Mouse (Mus musculus) forebrain, embryonic 16.5 days (tissue): ENCODE results near the gene Slc6a11. TPM values are rescaled to one million over a fixed set of nuclear protein-coding genes. Genes with fewer than 3 reads are reported as not detected.
A peak's percentile ranks its signal among the peaks of the same experiment; 100 is the strongest.

Experiments
- ATAC-seq: fragments of 200-750 bp; cut with Nextera tagmentation; 2 replicates; pipeline ENCODE4 v1.8.0; 2017; ENCODE audit warnings: mild to moderate bottlenecking, moderate library complexity
- H3K27ac ChIP-seq: fragments of 300-500 bp; sonication (generic); 2 replicates; pipeline ENCODE4 v1.5.1; 2014; ENCODE audit warnings: low read length, control low read depth
- H3K27me3 ChIP-seq: fragments of 300-500 bp; sonication (generic); replicated peaks from 2 replicates; pipeline ENCODE4 v1.6.1; 2014; ENCODE audit warnings: low read length; ENCODE audit not compliant: control insufficient read depth, insufficient read depth
- H3K36me3 ChIP-seq: fragments of 300-500 bp; sonication (generic); 2 replicates; pipeline ENCODE4 v1.6.1; 2014; ENCODE audit not compliant: control insufficient read depth, insufficient read depth
- H3K4me1 ChIP-seq: fragments of 300-500 bp; sonication (generic); replicated peaks from 2 replicates; pipeline ENCODE4 v1.6.1; 2014; ENCODE audit warnings: low read length; ENCODE audit not compliant: control insufficient read depth, insufficient read depth
- H3K4me2 ChIP-seq: fragments of 300-500 bp; sonication (generic); 2 replicates; pipeline ENCODE4 v1.6.1; 2014; ENCODE audit warnings: mild to moderate bottlenecking, low read length, control low read depth
- H3K4me3 ChIP-seq: fragments of 300-500 bp; sonication (generic); replicated peaks from 2 replicates; pipeline ENCODE4 v1.5.1; 2014; ENCODE audit warnings: mild to moderate bottlenecking, low read length, control low read depth
- H3K9ac ChIP-seq: fragments of 300-500 bp; sonication (generic); replicated peaks from 2 replicates; pipeline ENCODE4 v1.6.1; 2014; ENCODE audit warnings: low read depth, low read length, control low read depth
- H3K9me3 ChIP-seq: fragments of 300-500 bp; sonication (generic); 2 replicates; pipeline ENCODE4 v1.6.1; 2016; ENCODE audit warnings: low read length; ENCODE audit not compliant: control insufficient read depth
- WGBS: fragments of 180-500 bp; shearing (Covaris S2); extraction: QIAGEN DNeasy Blood & Tissue Kit; methylation state at CpG from one replicate; pipeline ENCODE4 v1.1.7; 2014; 5-methylcytosine and 5-hydroxymethylcytosine counted together
- polyA plus RNA-seq: library from polyadenylated mRNA; unstranded; fragments of >200 nt; fragmentation: Nextera tagmentation; extraction: Ambion mirVana; gene quantifications from 2 replicates; pipeline ENCODE4 v1.2.1, GENCODE M21; 2015

The Slc6a11 gene
- polyA plus RNA-seq, 1 experiment from 2014 or later = 18.6 TPM

- Histone ChIP-seq H3K4me3 (no peak overlapping the region), H3K4me2 (no peak overlapping the region), H3K27me3 (no peaks in the 10 kb centered on the region), H3K4me1 (peaks cover 5% of the 10 kb centered on the region; the same call in 1 of the 2 replicates), H3K9me3 (no peaks in the 10 kb centered on the region), H3K27ac (no peak overlapping the region), H3K36me3 (no peaks in the 10 kb centered on the region), H3K9ac (no peak overlapping the region)
- WGBS = 47% methylated on average over 11 of the region's 11 CpGs
- ATAC-seq = no peak
Observed at GRCm38 (mm10) chr6:114245665-114246064, 114.6 kb downstream of the Slc6a11 start.

DNA sequence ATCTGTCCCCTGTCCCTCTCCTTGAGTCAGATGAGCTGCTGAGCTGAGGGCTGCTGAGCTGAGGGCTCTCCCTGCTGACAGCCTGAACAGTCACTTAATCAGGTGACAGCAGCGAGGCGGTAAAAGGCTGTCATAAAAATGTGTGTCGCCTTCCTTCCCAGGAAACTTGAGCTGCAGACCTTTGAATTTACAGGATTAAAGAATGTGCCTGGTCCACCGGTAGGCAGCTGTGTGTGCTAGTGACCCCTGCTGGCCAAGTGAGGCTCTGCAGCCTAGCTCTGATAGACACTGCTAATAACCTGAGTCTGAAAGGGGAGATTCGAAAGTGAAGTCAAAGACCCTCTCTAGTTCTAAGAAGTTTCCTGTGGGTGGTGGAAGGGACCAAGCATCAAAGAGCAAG, 119.3 kb downstream of the Slc6a11 start:
- H3K4me1 ChIP-seq = peaks cover 7% of the 10 kb centered on the region; the same call in 1 of the 2 replicates
- WGBS = 3% methylated on average over 5 of the region's 5 CpGs
- H3K4me3 ChIP-seq = no peak overlapping the region
- H3K36me3 ChIP-seq = no peaks in the 10 kb centered on the region
- ATAC-seq = peak; percentile 61
- H3K27me3 ChIP-seq = no peaks in the 10 kb centered on the region
- no peaks in the 10 kb centered on the region for H3K9me3 ChIP-seq
- no peak overlapping the region for H3K4me2 ChIP-seq
- 0 out of 2 replicates have a peak overlapping the region, but pooled peaks have one; percentile 29 for H3K27ac ChIP-seq
- no peak overlapping the region for H3K9ac ChIP-seq

DNA sequence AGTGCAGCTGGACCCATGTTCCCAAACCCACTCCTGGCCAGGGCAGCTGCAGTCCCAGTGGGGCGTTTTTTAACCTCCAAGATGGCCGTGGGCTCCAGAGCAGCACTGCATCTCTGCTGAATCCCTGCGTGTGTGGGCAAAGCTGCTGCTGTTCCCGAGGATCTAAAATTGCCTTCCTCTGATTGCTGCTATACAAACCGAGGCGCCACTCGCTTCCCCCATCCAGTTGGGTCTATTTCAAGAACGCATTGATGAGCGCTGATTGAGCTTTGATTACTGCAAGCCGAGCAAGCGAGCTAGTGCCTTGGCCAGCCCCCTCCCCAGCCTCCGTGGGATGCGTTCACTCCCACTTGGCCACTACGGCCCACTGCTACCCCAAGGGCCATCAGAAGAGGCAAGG, 123.9 kb downstream of the Slc6a11 start:
- H3K27me3 ChIP-seq = no peaks in the 10 kb centered on the region
- H3K4me1 ChIP-seq = peaks cover 29% of the 10 kb centered on the region
- no peaks in the 10 kb centered on the region for H3K9me3 ChIP-seq
- no peak overlapping the region for H3K4me2 ChIP-seq
- H3K4me3 ChIP-seq = no peak overlapping the region
- 55% methylated on average over 14 of the region's 14 CpGs for WGBS
- ATAC-seq = peak; percentile 31
- peak overlapping the region; percentile 81 for H3K27ac ChIP-seq
- H3K9ac ChIP-seq = no peak overlapping the region
- no peaks in the 10 kb centered on the region for H3K36me3 ChIP-seq

DNA sequence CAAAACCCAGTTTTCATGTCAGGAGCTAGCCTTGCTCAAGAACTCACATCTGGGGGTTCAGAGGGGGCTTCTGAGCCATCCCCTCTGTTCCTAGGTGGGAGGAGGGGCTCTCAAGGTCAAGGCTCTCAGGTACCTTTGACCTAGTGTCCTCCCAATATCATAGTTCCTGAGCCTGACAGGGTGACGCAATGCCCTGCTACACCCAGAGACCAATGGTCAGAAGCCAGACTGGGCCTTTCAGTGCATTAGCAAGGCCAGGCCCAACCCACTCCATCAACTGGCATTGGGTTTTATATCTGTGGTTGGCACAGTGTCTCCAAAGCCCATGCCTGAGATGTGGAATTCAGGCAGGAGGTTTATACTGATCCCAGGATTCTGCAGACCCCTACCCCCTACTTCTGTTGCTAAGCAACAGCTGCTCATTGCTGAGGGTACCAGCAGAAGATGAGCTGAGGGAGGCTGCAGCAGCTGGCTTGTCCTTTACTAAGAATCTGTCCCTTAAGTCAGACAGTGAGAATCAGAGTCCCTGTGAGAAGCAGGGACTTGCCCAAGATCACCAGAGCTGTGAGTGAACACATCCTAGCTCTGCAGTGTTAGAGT, 126.8 kb downstream of the Slc6a11 start:
- H3K4me2 ChIP-seq = no peak overlapping the region
- H3K27me3 ChIP-seq = no peaks in the 10 kb centered on the region
- H3K9me3 ChIP-seq = no peaks in the 10 kb centered on the region
- no peak overlapping the region for H3K9ac ChIP-seq
- 88% methylated on average over 1 of the region's 1 CpGs for WGBS
- no peaks in the 10 kb centered on the region for H3K36me3 ChIP-seq
- H3K27ac ChIP-seq = peak overlapping the region; percentile 74
- peaks cover 31% of the 10 kb centered on the region for H3K4me1 ChIP-seq
- peak; percentile 61; the same call in 1 of the 2 replicates for ATAC-seq
- no peak overlapping the region for H3K4me3 ChIP-seq

GRCm38 (mm10) chr6:114258661-114259193, 127.7 kb downstream of the Slc6a11 start:
- 33% methylated on average over 3 of the region's 3 CpGs for whole genome bisulfite sequencing
- Histone ChIP-seq H3K4me1 (peaks cover 31% of the 10 kb centered on the region), H3K4me3 (no peak overlapping the region), H3K9ac (no peak overlapping the region), H3K36me3 (no peaks in the 10 kb centered on the region), H3K9me3 (no peaks in the 10 kb centered on the region), H3K27ac (no peak overlapping the region), H3K4me2 (no peak overlapping the region), H3K27me3 (no peaks in the 10 kb centered on the region)
- no peak for ATAC-seq

- no peaks in the 10 kb centered on the region for H3K36me3 ChIP-seq
- H3K9me3 ChIP-seq = no peaks in the 10 kb centered on the region
- no peak overlapping the region for H3K27ac ChIP-seq
- no peak overlapping the region for H3K4me2 ChIP-seq
- no peaks in the 10 kb centered on the region for H3K27me3 ChIP-seq
- peaks cover 38% of the 10 kb centered on the region for H3K4me1 ChIP-seq
- H3K4me3 ChIP-seq = no peak overlapping the region
- ATAC-seq = no peak
- WGBS = 36% methylated on average over 6 of the region's 6 CpGs
- H3K9ac ChIP-seq = 0 out of 2 replicates have a peak overlapping the region, but pooled peaks have one; percentile 5
Observed at GRCm38 (mm10) chr6:114261609-114262008, 130.6 kb downstream of the Slc6a11 start.

DNA sequence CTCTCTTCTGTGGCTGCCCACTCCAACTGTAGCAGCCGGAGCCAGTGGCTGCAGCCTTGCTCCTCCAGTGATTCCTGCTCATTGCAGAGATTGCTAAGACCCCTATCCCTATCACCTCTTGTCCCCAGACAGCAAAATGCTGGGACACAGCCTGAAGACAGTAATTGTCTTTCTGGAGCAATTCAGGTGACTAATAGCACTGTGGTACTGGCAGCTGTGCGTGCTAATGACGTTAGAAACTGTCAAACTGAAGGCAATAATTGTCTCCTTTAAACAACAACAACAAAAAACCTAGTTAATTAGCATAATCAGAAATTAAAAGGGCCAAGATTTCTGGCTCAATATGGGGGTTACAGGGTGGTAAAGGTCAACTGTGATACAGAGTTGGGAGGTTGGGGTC, 133.0 kb downstream of the Slc6a11 start:
- Histone ChIP-seq H3K27me3 (no peaks in the 10 kb centered on the region), H3K9ac (no peak overlapping the region), H3K36me3 (no peaks in the 10 kb centered on the region), H3K4me1 (peaks cover 19% of the 10 kb centered on the region), H3K27ac (peak overlapping the region; percentile 54), H3K9me3 (no peaks in the 10 kb centered on the region), H3K4me2 (no peak overlapping the region), H3K4me3 (no peak overlapping the region)
- ATAC-seq = peak; percentile 47
- WGBS = 17% methylated on average over 3 of the region's 3 CpGs

DNA sequence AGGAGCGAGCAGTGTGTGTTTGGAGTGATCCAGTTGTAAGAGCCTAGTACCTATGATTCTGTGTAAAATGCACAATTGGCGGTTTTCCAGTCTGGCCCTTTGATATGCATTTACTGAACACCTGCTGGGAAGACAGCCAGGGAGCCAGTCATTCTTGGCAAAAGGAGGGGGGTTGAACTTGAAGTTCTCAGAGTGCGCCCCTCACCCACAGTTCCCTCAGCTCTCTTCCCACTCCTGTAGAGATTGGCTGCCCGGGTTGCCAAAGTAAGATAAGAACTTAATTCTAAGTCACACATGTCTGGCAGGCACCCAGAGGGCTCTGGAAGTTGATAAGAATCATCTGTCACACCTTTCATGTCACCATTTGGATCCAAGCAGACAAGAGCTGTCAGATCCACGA, 133.4 kb downstream of the Slc6a11 start:
- Histone ChIP-seq H3K9me3 (no peaks in the 10 kb centered on the region), H3K36me3 (no peaks in the 10 kb centered on the region), H3K4me3 (no peak overlapping the region), H3K27ac (peak overlapping the region; percentile 54), H3K4me1 (peaks cover 19% of the 10 kb centered on the region), H3K4me2 (no peak overlapping the region), H3K9ac (no peak overlapping the region), H3K27me3 (no peaks in the 10 kb centered on the region)
- 24% methylated on average over 5 of the region's 5 CpGs for WGBS
- peak; percentile 57; the same call in 1 of the 2 replicates for ATAC-seq

- no peak overlapping the region for H3K27ac ChIP-seq
- ATAC-seq = no peak
- no peaks in the 10 kb centered on the region for H3K36me3 ChIP-seq
- peaks cover 19% of the 10 kb centered on the region for H3K4me1 ChIP-seq
- H3K4me3 ChIP-seq = no peak overlapping the region
- no peak overlapping the region for H3K4me2 ChIP-seq
- H3K27me3 ChIP-seq = no peaks in the 10 kb centered on the region
- H3K9me3 ChIP-seq = no peaks in the 10 kb centered on the region
- no peak overlapping the region for H3K9ac ChIP-seq
Observed at GRCm38 (mm10) chr6:114266273-114266672, 135.2 kb downstream of the Slc6a11 start.
